Mouse (Mus musculus) cerebellum, postnatal 36 days (tissue): ENCODE measurements around the gene Oaf.

ENCODE experiments used
- DNase-seq, 2 experiments: peaks; one replicate each; pipeline ENCODE4 v3.0.0; 2021 to 2022; ENCODE audit warnings: mixed read lengths in 2 of 2

Gene Oaf

DNA sequence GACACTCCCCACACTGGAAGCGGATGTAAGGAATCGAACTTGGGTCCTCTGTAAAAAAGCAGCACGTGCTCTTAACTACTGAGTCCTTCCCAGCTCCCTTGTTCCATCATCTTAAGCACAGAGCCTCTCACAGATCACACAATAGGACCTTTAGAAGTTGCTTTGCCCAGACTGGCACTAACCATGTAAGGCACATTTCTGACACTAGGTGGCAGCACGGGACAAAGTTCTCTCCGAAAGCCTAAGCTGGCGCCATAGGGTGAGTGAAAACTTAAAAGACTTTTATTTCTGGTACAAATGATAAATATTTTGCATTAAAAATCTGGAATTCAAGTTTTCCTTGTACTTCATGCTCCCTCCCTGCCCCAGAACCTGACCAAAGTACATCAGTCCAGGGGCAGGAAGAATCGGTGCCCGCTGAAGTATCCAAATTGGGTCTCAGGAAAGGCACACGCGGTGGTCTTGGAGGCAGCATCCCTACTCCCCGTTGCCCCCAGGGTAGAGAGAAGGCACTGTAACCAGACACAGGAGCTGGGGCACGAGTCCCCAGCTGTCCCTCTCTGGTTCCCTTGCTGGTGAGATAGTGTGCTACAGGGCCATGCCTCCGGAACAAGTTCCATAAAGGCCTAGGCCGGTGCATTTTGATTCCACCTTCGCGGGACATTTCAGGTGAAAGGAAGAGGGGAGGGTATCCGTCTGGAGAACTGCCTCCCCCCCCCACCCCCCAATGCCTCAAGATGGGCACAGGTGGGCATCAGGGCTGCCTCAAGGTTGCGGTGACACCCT, 17.9 kb downstream of the Oaf start:
- DNase-seq, result peak; percentile 74 to 83

DNA sequence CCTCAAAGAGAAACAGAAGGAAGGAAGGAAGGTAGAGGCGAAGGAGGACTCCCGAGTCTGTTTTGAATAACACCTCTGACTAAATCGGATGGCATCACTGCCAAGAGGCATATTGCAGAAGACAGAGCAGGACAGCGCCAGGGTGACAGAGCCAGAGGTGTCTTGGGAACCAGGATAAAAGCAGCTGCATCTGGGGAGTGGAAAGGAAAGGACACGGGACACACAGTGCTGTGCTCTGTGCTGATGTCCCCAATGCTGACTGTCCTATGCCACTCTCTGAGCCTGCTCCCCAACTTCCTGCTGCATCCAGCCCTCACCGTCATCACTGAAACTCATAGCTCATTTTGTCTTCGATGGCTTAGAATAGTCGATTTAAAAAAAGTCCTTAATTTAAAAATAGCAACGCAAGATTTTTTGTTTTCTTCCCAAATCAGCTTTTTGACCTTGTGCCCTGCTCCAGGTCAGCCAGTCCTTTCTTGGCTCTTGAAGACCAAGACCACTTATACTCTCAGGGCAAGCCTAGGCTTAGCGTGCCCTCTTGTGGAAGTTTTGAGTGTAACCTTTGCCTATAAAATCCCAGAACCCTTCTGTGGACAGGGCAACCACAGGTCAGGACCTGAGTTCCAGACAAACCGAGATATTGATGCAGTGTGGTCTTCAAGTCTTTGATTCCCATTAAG, 28.8 kb downstream of the Oaf start:
- peak; percentile 39 to 56 for DNase-seq

DNA sequence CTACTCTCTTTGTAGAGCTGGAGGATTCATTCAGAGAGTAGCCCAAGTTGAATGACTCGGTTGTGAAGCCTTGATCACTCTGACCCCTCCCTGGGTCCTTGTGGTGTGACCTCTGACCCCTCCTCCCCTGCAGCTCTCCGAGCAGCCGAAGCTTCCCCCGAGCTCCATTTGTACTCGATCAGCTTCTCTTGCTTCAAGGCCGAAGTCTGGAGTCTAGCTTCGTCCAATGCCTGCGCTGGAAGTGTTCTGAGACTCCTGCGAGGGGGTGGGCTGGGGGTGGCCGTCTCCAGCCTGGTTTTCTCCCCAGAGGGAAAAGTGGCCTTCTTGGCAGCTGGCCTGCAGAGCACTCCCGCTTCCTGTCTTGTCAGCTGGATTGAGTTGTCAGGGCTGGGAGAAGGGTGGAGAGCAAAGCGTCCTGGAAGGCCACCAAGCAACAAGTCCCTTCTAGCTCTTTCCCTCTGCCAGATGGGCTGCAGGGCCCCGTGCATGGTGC, 29.5 kb downstream of the Oaf start, which contains the start of gene Pou2f3:
Pou2f3 (minus strand) TSS at position 180 of the 493 bp plus-strand sequence.
- no peak for DNase-seq

DNA sequence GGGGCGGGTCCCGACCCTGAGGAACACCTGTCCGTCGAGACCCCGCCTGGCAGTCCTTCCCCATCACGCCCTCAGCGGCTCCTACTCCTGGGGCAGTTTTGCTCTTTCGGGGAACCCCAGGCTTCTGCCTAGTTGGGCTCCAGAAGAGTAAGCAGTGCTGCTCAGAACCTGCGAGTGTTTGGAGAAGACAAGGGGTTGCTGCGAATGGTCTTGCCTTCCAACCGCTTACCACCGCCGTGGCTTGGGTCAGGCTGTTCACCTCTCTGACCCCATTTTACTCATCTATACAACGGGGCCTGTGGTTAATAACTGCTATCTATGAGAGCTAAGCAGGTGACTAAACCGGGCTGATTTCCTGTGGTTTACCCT, 33.7 kb downstream of the Oaf start:
- DNase-seq, result no peak

DNA sequence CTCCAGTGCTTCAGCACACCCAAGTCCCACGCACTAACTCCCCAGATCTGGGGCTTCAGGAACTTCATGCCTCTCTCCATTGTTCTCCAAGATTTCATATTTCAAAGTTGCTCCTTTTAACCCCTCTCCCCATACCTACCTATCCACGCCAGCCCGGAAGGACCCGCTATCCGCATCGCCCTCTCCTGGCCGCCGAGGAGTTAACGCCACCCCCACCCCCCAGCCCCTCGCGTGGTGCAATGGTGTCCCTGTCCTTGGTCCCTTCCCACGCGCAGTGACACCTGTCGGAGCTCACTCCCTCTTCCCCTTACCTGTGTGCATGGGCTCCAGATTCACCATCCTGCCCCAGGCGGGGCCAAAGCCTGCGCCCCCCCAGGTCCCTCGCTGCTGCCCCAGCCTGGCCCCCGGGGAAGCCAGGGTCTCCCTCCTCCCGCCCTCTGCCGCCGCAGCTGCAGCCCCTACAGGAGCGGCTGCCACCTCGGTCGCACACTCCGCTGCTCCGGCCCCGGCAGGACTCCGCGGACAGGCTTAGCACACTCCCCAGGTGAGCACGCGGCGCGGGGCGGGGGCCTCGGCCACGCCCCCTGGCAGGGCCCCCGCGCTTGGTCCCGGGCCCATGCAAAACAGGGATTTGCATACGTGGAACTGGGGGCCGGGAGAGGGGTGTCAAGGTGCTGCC, 34.2 kb downstream of the Oaf start:
- DNase-seq, result no peak

DNA sequence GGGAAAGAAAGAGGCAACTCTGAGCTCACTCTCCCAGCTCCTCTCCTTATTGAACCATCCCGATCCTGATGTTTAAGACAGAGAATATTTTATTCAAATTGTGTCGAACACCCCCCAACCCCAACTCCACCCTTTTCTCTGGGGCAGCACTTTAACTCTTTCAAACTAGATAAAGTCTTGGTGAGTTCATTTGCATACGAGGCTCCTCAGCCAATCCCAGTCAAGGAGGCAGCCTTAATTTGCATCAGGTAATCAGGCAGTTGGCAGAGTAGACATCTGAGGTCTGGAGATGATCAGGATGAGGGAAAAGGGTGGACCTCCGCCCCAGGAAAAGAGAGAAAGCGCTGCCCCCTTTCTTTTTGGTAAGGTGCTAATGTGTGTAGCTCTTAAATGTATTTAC, 39.5 kb downstream of the Oaf start:
- DNase-seq, result no peak

DNA sequence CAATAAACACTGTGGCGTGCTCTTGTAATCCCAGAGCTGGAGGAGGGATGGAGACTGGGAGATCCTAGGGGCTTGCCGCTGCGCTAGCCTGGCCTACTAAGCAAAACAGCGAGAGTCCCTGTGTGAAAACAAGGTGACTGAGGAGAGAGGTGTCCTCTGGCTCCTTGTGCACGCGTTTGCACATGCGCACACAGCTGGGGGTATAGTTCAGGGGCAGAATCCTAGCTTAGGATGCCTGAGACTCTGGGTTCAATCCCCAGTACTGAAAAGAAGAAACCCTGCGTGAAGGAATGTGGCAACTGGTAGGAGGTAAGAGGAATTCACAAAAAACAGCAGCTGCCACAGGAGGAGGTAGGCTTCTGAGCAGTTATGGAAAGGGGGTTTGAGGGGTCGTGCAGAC, 45.7 kb downstream of the Oaf start:
- no peak for DNase-seq

DNA sequence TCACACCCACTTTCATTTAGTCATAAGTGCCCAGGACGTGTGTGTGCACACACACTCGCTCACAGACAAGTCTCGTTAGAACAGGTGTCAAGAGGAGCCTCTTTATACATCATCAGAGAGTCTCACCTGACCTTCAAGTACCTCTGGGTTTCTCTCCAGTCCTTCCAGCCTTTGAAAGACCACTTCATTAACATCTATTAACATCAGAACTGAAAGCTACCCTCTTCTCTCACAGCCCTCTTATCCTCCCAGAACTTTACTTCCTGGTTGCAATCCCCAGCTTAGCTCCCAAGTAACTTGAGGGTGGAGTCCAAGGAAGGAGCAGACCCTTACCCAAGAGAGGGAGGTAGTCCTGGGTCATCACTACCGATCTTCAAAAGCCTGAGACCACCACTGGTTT, 48.1 kb downstream of the Oaf start:
- no peak for DNase-seq

DNA sequence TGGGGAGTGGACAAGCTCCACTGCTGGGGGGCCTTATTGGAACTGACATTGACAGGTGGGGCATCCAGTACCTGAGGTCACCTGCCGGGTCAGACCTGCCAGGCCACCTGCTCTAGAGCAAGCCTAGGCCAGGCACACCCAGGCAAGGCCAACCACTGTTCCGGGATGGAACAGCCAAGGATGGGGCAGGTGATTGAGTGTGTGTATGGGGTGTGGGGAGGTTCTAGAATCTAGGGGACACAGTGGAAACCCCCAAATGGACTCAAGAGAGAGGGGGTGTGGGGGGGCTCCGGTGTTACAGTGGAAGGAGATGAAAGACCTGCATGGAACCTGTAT, 50.7 kb downstream of the Oaf start:
- DNase-seq, result no peak

DNA sequence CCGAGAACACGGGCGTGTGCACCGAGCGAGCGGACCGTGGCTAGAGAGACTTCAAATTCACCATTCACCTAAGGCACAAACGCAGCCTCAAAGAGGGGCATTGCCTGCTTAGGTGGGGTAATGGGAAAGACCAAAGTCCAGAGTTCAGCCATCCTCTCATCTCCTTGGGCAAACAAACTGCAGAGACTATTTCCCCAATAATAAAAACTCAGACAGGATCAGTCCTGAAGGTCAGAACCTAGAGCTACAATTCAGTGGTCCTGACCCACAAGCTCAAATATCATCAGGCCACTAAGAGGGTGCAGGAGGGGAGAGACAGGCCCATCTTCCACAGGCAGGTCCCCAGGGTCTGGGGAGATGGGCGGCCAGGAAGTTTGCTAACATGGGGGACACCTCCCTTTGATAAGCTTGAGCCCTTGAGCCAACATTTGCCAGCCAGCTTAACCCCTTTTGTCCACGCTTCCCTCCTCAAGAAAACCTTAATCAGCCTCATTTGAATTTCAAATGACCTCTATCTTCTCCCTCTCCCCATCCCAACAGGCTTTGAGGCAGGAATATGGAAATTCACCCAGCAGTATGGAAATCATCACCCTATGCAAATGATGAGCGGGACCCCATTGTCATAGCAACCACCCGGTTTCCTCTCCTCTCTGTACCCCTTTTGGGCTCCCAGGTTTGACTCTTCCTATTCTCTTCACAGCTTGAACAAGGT, 51.2 kb downstream of the Oaf start:
- DNase-seq, result no peak

DNA sequence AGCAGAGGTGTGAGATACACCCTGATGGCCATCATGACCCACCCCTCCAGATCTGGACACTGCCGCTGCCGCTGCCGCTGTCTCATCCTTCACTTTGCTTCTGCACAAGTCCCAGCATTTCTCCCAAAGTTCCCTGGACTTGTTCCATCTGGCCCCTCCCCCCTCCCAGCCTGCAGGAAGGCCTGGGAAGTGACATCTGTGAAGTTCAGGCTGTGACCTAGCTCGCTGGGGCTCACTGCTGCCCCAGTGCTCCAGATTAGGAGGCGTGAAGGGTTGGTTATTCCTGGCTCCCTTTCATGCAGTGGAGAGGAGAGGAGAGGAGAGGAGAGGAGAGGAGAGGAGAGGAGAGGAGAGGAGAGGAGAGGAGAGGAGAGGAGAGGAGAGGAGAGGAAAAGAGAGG, 60.1 kb downstream of the Oaf start:
- no peak for DNase-seq

DNA sequence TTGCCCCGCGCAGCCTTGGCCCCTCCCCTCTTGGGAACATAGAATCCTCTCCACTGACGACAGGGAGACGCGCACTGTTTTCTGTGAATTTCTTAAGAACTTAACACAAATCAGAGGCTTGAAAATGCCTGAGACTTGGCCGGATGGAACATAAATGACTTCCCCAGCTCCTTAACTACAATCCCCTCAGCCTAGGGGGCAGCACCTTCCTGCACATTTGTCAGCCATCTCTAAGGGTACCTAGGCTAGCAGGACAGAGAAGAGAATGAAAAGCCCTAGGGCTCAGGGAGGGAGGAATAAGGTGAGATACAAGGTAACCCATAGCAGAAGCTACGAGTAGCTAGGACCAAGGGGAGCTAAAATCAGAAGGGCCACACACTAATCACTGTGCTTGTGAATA, 61.5 kb downstream of the Oaf start:
- DNase-seq, result no peak
